ENCODE assay signal across 26 mouse cellular contexts in the genomic region with DNA sequence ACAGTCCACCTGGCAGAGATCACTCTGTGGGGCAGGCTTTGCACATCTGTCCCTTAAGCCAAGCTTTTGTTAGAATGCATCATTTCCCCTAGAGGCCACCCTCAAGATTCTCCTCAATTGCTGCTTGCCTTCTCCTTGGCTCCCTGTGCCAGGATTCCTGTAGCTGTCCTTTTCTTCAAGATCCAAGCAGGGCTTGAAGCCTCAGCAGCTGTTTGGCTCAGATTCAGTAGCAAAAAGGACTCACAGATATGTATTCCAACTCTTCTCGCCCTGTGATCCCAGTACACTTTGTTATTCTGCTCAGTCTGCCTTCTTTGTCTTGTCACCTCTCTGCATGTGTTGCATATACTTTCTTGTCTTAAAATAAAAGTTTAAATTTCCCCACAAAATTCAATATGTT.
DNase-seq lines count a peak whose midpoint lies in the region; ATAC-seq and TF ChIP-seq lines count a peak whose summit lies in the region.
"Had no signal": no experiment of that assay in that cellular context is flagged by ENCODE, and none has a peak within 500 bp of the region (broad histone marks: within the 10 kb centered on the region; RNA-seq: fewer than 3 reads in every experiment).

No protein-coding gene starts in this region.

- H3K4me1 ChIP-seq in heart, embryonic 10.5 days: no peaks in the 10 kb centered on the region
- no peaks in the 10 kb centered on the region for H3K4me1 ChIP-seq in lung, embryonic 14.5 days (ENCODE audit: insufficient read depth)
- H3K4me1 ChIP-seq: forebrain, embryonic 13.5 days; hindbrain, embryonic 13.5 days; limb, embryonic 15.5 days; liver, embryonic 13.5 days had no signal

- H3K4me2 ChIP-seq in lung, embryonic 14.5 days: no peak overlapping the region
- H3K4me2 ChIP-seq: forebrain, embryonic 13.5 days; hindbrain, embryonic 13.5 days; limb, embryonic 15.5 days; liver, embryonic 13.5 days had no signal

- no peaks in the 10 kb centered on the region for H3K36me3 ChIP-seq in heart, embryonic 10.5 days
- no peaks in the 10 kb centered on the region for H3K36me3 ChIP-seq in lung, embryonic 14.5 days (ENCODE audit: insufficient read depth)
- H3K36me3 ChIP-seq: G1E; hindbrain, embryonic 13.5 days; limb, embryonic 15.5 days; liver, embryonic 13.5 days had no signal

- intact Hi-C loops in gastrocnemius, adult 2 months (cut with DNase I): no loop called here

- no peaks in the 10 kb centered on the region for H3K27me3 ChIP-seq in heart, embryonic 10.5 days (ENCODE audit: insufficient read depth, poor library complexity, severe bottlenecking)
- no peaks in the 10 kb centered on the region for H3K27me3 ChIP-seq in lung, embryonic 14.5 days (ENCODE audit: insufficient read depth, low read length)
- H3K27me3 ChIP-seq: forebrain, embryonic 13.5 days; hindbrain, embryonic 13.5 days; limb, embryonic 15.5 days; liver, embryonic 13.5 days had no signal

- DNase-seq in heart, adult 11 months: peak; percentile 87
- no peak for DNase-seq in heart, embryonic 10.5 days (ENCODE audit: low spot score)
- peak; percentile 61 for DNase-seq in lung, embryonic 14.5 days
- no peak for DNase-seq in lung, postnatal 4 days
- peak; percentile 26 for DNase-seq in gastrocnemius, adult 2 months
- peak; percentile 73 for DNase-seq in skeletal muscle tissue, adult 2 months (ENCODE audit: low read depth, low spot score)
- no peak for DNase-seq in right cerebral cortex, postnatal 36 days (ENCODE audit: low spot score in 2 of 2)
- DNase-seq: adrenal gland, postnatal 10 days; cerebellum, adult 11 months; cerebellum, adult 9-10 months; cerebellum, postnatal 36 days; heart, postnatal 36 days; kidney, adult 8-10 months; kidney, postnatal 10 days; liver, embryonic 13.5 days; lung, adult 18-20 months; midbrain, embryonic 14.5 days; right cerebral cortex, postnatal 4 days; thymus, adult 2 months; thymus, postnatal 4 days had no signal

- WGBS in heart, embryonic 10.5 days: 65% methylated on average over 1 of the region's 1 CpGs
- WGBS in lung, embryonic 14.5 days: 48% methylated on average over 1 of the region's 1 CpGs

- TF ChIP-seq CTCF in lung, embryonic 14.5 days (IDR thresholded peaks at IDR 0.05; ENCODE audit: low read depth): no peak
- no peak for TF ChIP-seq CTCF in gastrocnemius, adult 2 months (IDR thresholded peaks at IDR 0.05)

- H3K27ac ChIP-seq in heart, embryonic 10.5 days: no peak overlapping the region
- H3K27ac ChIP-seq in lung, embryonic 14.5 days (ENCODE audit: low read depth): no peak overlapping the region
- no peak overlapping the region for H3K27ac ChIP-seq in gastrocnemius, adult 2 months
- H3K27ac ChIP-seq: forebrain, embryonic 13.5 days; hindbrain, embryonic 13.5 days; limb, embryonic 15.5 days; liver, embryonic 13.5 days; macrophage had no signal

- no peaks in the 10 kb centered on the region for H3K9me3 ChIP-seq in heart, embryonic 10.5 days
- H3K9me3 ChIP-seq in lung, embryonic 14.5 days (ENCODE audit: low read depth, low read length): no peaks in the 10 kb centered on the region
- H3K9me3 ChIP-seq: forebrain, embryonic 13.5 days; G1E; hindbrain, embryonic 13.5 days; limb, embryonic 15.5 days; liver, embryonic 13.5 days had no signal

- no peak overlapping the region for H3K4me3 ChIP-seq in heart, embryonic 10.5 days
- no peak overlapping the region for H3K4me3 ChIP-seq in lung, embryonic 14.5 days (ENCODE audit: low read depth, low read length)
- no peak overlapping the region for H3K4me3 ChIP-seq in gastrocnemius, adult 2 months
- H3K4me3 ChIP-seq: forebrain, embryonic 13.5 days; hindbrain, embryonic 13.5 days; limb, embryonic 15.5 days; liver, embryonic 13.5 days had no signal

- no peak overlapping the region for H3K9ac ChIP-seq in lung, embryonic 14.5 days
- H3K9ac ChIP-seq: forebrain, embryonic 13.5 days; hindbrain, embryonic 13.5 days; limb, embryonic 15.5 days; liver, embryonic 13.5 days had no signal

- peak; percentile 65; the same call in 1 of the 2 replicates for ATAC-seq in lung, embryonic 14.5 days (ENCODE audit: insufficient read depth)
- ATAC-seq: forebrain, embryonic 13.5 days; intestine, embryonic 16.5 days had no signal

Comparison
In these comparisons a context has a peak if more than half of its experiments do, and no peak if none do; other contexts are left out.
1. DNase-seq: peak in heart, adult 11 months (single experiment), lung, embryonic 14.5 days (single experiment), gastrocnemius, adult 2 months (single experiment) and skeletal muscle tissue, adult 2 months (single experiment); none in heart, embryonic 10.5 days (single experiment), lung, postnatal 4 days (0 of 2) and right cerebral cortex, postnatal 36 days (0 of 2).